Mouse (Mus musculus): ENCODE data around the gene Ugcg.

Gene Ugcg

DNA sequence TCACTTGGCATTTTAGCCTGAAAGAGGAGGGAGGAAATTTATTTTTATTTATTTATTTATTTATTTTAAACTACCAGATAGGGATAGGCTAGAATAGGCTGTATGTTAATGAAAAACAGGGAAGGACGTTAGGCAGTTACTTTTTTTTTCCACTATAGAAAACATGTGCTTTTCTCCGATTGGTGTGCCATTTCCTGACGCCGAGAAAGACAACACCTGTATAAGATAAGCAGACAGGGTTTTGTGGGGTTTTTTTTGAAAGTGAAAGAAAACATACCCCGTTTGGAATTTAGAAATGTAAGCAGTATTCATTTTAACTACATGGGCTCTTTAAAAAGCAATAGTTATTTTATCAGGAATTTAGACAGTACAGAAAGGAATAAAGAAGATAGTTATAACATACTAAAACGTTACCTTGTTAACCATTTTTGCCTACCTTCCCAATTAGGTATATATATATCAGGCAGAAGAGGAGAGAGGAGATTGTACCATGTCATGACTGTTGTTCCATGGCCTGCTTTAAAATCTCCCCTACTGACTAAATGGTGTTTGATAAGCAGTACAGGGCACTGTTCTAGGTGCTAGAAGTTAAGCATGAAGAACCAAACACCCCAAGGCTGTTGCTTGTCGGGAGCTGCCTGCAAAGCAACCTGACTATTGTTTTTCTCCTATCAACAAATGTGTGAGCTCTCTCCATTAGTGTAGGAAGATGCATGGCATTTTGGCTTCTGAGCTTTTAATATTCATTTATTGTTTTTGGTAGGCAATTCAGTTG, 1.8 kb downstream of the Ugcg start:
- DNase-seq, result no peak

DNA sequence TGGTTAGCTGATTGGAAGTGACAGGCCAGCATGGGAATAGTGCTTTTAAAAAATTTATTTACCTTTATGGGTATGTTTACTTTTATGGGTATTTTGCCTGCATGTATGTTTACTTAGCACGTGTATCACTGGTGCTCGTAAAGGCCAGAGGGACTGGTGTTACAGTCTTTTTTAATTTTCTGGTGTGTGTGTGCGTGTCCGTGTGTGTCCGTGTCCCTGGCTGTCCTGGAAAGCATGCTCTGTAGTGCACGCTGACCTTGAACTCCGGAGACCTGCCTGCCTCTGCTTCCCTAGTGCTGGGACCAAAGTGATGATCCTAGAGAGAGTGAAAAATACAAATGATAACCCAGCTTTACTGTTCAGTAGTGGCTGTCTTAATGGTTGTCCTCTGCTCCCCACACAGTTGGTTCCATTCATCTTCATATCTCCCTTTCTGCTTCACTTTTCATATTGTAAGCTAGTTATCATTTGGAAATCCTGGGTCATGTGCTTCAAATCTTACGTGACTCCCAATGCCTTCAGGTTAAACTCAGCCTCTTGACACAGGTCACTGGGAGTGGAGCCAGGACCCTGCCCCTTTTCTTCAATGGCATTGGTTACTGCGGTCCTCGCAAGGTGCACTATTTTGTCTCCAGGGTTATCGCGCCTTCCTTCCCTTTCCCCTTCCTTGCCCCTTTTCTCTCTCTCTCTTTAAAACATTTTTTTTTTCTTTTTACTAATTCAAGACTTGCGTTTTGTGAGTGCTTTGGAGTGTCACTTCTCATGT, 5.9 kb downstream of the Ugcg start:
- no peak for DNase-seq

DNA sequence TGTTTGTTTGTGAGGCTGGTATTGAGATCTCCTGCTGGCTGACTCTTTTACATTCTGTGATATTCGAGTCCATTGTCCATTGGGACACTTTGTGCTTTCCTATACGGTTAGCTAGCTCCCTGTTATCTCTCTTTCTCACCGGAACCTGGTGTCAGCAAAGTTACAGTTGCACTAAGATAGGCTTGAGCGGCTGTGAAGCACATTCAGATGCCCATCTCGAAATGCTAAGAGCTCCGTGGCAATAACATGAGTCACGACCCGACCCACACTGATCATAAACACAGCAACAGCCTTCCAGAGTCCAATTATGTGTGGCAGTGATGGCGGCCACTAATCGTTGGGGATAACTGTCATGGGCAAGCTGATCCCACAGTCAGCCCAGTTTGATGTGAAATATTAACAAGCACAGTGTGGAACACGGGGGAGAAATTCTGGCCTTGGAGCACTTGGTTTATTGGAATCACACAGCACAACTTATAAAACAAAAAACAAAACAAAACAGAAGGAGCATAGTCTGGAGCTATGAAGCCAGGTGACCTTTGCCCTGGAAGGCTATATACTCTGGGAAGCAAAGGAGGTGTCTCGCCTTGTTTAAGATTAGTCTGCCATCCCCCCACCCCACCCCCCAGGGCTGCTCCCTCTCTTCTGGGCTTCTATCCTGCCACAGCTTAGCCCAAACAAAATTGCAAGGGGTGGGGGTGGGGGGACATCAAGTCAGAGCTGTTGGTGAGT, 7.5 kb downstream of the Ugcg start:
- peak; percentile 8 for DNase-seq

DNA sequence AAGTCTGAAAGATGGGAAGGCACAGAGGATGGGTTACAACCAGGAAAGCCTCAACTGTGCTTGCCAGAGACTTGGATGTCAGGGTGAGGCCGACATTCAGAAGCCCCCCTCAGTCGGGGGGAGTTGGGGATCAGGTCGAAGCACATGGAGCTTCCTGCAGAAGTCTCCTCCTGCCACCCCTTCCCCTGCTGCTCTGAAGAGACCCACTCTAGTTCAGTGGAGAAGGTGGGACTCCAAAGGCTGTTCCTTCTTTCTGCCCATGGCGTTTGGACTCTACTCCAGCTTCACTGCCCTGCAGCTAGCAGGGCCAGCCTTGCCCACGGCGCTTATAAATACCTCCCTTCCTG, 8.0 kb downstream of the Ugcg start:
- no peak for DNase-seq

DNA sequence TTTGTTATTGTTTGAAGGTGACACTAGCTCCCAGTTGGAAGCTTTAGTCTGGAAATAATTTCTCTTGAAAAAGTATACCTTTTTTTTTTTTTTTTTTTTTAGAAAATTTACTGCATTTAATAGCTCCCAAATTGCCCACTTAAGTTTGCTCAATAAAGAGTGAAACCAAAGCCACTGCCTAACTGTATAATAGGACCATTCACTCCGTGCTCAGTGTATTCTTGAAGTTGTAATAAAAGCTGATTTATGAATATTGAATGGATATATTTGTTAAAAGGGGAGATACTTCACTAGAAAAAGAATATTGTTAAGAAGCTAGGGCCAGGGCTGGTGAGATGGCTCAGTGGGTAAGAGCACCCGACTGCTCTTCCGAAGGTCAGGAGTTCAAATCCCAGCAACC, 8.4 kb downstream of the Ugcg start:
- DNase-seq, result no peak

DNA sequence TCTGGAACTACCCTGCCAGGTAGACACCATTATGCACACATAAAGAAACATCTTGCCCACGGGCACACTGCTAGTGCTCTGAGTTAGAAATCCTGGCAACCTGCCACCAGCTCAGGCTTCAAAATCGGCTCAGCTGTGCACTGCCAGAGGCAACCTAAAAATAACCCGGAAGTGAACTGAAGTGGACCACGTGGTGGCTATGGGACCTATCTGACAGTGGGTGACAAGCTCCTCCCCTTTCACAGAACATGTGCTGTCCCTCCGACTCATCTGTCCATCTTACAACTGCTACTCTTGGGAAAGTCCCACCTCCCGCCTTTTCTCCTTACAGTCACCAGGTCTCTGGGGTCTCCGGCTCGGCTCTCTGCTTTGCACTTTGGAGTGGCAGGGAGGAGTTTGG, 10.3 kb downstream of the Ugcg start:
- DNase-seq, result peak; percentile 59

DNA sequence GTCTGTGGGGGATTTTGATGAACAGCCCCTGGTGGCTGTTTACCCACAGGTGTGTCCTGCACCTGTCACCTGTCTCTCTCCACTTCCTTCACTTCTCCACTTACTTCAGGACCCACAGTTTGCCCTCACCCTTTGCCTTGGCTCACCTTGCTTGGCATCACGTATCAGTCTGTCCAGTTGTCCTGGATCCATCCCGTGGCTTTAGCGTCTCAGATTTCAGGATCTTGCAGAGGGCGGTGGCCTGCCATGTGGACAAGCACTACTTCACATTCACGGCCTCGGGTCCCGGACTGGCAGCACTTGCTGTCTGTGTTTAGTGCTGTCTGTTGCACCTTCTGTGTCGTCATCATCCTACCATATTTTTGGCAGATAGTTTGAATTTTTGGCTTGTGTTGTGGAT, 10.7 kb downstream of the Ugcg start:
- no peak for DNase-seq

DNA sequence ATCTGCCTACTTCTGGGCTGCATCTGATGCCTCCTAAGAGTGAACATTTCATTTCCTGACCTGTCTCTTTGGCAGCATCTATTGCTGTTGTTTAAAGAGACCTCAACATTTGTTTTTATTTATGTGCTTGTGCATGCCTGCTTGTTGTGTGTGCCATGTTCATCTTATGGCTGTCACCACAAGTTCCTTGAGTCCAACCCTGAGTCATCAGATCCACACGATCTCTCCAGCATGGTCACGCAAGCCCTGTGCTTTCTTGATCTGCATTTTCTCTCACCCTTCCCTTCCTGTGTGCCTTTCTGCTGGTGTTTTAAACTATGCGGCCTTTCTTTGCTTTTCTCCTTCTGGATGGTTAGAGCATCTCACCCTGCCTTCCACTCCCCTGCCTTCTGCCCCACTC, 11.6 kb downstream of the Ugcg start:
- DNase-seq, result no peak

DNA sequence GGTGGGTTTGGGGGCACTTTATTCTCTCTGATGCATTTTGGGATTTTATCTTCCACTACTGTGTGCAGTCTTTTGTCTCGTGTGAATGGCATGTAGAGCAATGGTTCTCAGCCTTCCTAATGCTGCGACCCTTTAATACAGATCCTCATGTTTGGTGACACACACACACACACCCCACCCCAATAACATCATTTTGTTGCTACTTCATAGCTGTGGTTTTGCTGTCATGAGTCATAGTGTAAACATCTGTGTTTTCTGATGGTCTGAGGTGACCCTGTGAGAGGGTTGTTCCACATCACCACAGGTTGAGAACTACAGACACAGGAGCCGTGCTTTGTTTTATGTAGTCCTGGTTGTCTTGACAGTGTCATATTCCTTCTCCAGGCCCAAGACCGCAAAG, 15.6 kb downstream of the Ugcg start:
- no peak for DNase-seq

DNA sequence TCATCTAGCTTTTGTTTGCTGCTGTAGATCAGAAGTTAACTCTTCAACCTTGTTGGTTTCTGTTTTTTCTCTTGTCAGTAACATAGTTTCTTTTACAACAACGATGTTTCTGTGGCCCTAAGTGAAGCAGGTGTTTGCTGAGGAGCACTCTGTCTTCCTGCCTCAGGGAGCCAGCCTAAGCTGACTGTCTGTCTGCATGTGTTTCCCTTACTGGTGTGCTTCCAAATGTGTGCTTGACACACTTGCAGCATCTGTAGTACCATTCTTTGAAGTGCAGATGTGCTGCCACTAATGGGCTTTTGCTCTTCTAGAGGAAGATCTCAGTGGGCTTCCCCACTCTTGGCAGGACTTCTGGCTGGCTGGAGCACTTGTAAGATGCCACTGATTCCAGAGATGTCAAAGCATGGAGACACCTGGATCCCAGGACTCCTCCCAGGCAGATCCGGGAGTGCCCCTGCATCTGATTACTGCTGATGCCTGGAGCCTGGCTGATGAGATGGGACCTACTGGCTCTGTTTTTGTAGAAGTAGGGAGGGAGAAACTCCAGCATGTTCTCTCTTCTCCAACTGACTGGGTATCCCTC, 16.8 kb downstream of the Ugcg start:
- DNase-seq, result no peak

DNA sequence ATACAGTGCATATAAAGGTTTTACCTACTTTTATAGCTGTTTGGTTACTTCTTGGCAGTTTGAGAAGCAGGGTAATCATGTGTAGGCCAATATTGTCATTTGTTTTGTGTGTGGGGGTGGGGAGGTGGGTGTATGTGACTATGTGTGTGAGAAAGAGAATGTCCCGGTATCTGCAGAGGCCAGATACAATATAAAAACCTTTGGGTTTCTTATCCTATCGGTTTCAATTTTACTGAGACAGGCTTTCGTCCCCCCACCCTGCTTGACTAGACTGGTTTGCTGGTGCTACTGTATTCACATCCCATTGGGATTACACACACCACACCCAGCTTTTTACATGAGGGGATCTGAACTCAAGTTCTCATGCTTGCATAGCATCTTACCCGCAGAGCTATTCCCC, 17.5 kb downstream of the Ugcg start:
- DNase-seq, result no peak

DNA sequence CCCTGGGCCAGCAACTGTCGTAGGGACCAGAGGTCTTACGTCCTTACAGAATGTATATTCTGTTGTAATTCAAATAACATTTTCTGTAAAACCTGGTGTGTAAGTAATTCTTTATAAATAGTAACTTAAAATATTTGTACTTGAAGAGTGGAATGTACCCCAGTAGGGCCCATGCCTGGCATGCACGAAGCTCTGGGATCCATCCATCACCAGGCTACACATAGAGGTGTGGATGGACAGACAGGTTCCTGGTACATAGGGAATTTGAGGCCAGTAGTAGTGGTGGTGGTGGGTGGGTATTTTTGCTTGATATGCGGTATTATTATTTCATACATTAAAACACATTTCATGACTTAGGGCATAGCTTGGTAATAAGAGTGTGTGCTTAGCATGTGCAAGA, 19.6 kb downstream of the Ugcg start:
- DNase-seq, result no peak

DNA sequence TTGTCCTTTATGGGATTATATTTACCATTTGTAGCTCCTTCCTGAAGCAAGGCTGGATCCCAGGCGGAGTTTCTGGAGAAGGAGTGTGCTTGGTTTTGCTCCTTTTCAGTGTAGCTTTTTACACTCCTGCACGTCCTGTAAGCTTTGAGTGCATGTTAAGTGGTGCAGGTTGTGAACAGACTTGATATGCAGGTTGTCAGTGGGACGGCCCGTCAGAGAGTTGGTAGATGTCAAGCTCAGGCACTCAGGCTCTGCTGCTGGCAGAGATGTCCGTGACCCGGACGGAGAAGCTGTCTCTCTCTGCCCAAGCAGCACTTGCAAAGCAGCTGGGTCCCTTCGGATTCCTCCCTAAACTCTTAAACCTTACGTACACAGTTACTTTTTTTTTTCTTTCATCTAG, 22.1 kb downstream of the Ugcg start:
- DNase-seq, result no peak

DNA sequence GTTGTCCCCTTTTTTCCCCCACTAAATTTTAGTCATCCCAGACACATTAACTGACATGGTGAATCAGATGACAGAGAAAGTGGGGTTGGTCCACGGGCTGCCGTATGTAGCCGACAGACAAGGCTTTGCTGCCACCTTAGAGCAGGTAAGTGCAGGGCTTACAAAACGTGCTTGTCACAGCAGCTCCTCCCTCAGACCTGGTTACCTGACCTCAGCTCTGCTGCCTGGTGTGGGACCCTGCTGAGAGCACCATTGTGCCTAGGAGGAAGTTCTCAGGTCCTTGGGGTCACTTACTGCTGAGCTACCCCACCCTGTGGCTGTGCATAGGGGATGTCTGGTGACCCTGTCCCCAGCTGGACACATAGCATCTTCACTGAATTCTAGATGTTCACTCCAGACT, 24.8 kb downstream of the Ugcg start:
- no peak for DNase-seq

DNA sequence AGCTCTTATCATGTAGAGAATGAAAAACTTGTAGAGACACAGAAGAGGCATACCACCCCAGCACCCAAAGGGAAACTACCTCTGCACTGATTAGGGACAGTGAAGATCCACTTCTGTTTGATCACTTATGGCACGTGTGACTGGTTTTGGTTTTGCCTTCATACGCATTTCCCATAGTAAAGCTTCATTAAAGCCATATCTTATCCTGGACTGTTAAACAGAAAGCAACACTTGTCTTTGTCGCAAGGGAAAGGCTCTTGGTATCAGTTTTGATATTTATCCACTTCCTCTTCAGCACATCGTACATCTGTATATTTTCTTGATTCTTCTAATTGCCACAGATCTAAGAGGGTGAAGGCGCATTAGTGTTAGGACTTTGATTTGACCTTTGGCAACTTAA, 25.6 kb downstream of the Ugcg start:
- DNase-seq, result no peak

DNA sequence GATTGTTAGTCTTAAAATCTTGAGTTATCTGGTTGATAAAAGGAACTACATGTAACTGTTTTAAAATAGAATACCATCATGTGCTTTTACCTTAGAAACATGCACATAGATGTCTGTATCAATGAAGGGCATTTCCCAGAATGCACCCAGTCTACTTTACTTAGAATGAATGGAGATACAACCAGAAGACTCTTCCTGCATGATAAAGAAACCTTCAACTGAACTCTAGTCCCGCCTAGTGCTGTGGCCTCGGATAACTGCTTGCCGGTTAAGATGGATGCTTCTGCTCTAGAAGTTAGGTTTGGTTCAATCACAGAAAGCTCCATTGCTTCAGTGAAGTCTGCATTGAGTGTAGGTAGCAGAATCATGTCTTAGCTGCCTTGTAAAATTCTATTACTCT, 26.5 kb downstream of the Ugcg start:
- DNase-seq, result no peak

DNA sequence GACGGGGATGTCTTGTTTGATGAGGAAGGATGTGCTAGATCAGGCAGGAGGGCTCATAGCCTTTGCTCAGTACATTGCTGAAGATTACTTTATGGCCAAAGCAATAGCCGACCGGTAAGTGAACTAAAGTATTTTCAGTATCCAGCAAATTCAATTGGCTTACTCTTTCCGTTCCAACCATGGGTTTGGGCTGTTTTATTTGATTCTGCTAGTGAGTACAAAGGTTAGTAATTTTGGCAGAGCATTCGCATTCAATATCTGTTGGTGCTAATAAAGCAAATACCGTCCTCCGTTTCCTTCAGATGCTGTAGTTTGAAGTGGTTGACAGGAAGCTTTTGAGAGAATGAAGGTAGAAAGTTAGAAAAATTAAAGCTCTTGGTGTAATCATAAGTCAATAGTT, 28.0 kb downstream of the Ugcg start:
- DNase-seq, result no peak

DNA sequence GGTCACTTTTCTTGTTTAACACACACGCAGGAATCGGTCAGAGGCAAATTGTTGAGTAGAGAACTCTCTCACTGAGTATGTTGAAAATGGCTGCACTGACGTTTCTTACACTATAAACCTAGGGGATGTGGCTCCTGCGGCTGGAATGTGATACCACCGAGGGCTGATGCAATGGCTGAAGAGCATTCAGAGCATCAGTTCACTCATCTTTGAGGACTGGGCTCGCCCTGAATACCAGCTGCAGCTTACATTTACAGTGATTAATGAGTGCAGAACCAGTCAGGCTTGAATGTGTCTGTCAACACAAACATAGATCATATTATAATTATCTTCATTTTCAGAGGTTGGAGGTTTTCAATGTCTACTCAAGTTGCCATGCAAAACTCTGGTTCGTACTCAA, 29.1 kb downstream of the Ugcg start:
- DNase-seq, result no peak

DNA sequence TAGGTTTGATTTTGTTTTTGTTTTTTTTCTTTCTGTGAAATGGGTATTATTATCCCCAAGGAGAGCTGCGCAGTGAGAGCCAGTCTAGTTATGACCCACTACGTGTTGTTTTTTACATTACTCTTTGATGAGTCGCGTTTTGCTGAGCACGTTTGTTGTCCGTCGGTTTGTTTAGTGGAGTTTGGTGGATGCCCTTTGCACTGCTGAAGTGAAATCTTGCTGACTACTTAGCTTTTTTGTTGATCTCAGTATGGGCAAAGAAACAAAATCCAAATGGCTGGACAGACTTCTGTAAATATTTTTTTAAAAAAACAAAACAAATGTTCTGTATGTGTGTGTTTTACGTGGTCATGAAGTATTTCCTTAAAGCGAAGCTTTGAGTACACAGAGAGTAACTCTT, 33.2 kb downstream of the Ugcg start:
- DNase-seq, result peak; percentile 18

DNA sequence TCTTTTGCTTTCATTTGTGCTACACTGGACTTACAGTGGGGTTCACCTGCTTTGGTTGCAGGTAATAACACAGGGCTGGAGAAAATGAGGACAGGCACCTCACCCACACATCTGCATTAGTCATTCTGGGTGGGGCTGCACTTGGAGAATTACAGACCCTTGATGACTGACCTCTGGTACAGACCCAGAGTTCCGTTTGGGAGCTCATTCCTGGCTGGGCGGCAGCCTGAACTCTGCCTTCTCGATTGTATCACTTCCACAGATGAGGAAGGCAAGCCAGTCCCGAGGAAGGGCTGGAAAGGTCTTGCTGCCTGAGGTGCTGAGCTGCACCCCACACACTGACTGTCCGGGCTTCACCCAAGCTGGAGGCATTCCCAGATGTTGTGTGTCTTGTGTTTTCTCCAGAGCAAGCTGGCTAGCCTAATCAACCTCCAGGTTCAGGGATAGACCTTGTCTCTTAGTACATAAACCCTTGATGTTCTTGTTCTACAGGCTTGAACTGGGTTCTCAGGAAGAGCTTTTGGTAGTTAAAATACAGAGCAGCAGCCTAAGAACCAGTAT, 34.1 kb downstream of the Ugcg start:
- DNase-seq, result no peak

DNA sequence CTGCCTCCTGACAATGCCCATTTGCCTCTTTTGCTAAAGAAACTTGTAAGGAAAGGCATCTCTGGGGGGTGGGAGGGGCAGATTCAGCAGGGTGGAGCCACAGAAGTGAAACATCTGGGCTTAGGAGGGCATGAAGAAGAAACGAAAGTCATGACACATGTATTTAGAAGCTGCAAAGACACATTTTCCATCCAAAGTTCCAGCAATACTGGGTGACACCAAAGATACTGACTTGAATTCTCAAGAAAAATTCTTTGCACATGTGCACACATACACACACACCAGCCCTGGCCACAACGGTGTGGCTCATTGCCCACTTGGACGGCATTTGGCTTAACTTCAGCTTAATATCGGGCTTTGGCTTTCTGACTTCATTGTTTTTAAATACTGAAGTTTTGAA, 35.8 kb downstream of the Ugcg start:
- DNase-seq, result no peak

DNA sequence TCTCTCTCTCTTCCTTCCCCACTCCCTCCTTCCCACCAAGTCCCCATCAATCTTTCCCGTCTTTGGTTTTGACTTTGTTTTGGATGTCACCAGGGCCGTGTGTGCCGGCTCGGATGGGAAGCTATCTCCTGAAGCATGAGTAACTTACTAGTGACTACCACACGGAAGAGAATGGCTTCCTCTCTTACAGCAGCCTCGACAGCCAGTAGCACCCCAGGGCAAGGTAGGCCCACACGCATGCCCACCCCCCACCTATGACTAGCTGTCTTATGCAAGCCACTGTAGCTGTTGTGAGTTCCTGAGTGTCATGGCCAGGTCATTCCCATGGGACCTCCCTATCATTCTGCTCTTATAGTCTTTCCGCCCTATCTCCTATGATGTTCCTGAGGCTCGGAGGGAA, 38.0 kb downstream of the Ugcg start:
- DNase-seq, result no peak

DNA sequence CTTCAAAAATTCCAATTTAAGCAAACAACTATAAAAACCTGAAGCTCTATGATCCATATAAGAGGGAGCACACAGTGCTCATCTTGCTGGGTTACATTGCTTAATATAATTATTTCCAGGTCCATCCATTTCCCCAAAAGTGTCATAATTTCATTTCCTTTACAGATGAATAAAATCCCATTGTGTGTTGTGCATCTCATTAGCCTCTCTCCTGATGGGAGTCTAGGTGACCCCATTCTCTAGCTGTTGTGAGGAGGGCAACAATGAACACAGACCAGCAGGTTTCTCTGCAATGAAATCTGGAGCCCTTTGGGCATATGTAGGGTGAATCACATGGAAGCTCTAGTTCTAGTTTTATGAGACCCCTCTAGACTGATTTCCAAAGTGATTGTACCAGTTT, 39.9 kb downstream of the Ugcg start:
- DNase-seq, result no peak
